12 mouse cellular contexts compared by ENCODE assay signal in genomic region chr6:90731327-90731726, GRCm38 (mm10).
DNase-seq lines count a peak whose midpoint lies in the region; ATAC-seq lines count a peak whose summit lies in the region.
"Had no signal": no experiment of that assay in that cellular context is flagged by ENCODE, and none has a peak within 500 bp of the region (broad histone marks: within the 10 kb centered on the region; RNA-seq: fewer than 3 reads in every experiment).

No protein-coding gene starts in this region.

- H3K27ac ChIP-seq in heart, embryonic 12.5 days (ENCODE audit: poor library complexity, severe bottlenecking) = peak overlapping the region; percentile 55
- H3K27ac ChIP-seq: midbrain, embryonic 15.5 days had no signal

- H3K9me3 ChIP-seq in heart, embryonic 12.5 days (replicated peaks) = no peaks in the 10 kb centered on the region
- H3K9me3 ChIP-seq: midbrain, embryonic 15.5 days had no signal

- H3K4me2 ChIP-seq in heart, embryonic 12.5 days = peak overlapping the region; percentile 4; the same call in 1 of the 2 replicates
- H3K4me2 ChIP-seq: midbrain, embryonic 15.5 days had no signal

- H3K9ac ChIP-seq in heart, embryonic 12.5 days = peak overlapping the region; percentile 28; the same call in 1 of the 2 replicates
- H3K9ac ChIP-seq: midbrain, embryonic 15.5 days had no signal

- peak; percentile 98 for DNase-seq in heart, adult 11 months
- no peak for DNase-seq in heart, postnatal 25 days (ENCODE audit: low spot score)
- DNase-seq in 3T3-L1 (ENCODE audit: low read depth, low spot score) = peak; percentile 74
- peak; percentile 81 for DNase-seq in kidney, postnatal 14 days
- no peak for DNase-seq in layer of hippocampus, postnatal 10 days (ENCODE audit: low spot score in 2 of 2)
- DNase-seq in left cerebral cortex, adult 18-20 months (ENCODE audit: low spot score in 2 of 2) = no peak
- DNase-seq: layer of hippocampus, postnatal 36 days; lung, adult 2 months; right cerebral cortex, adult 18-20 months had no signal

- no peaks in the 10 kb centered on the region for H3K36me3 ChIP-seq in heart, embryonic 12.5 days
- H3K36me3 ChIP-seq: midbrain, embryonic 15.5 days had no signal

- ATAC-seq in heart, embryonic 12.5 days (ENCODE audit: insufficient number of reproducible peaks, low FRiP score) = no peak
- ATAC-seq in erythroblast, adult 5-6 weeks (replicated peaks; ENCODE audit: low FRiP score, poor library complexity, severe bottlenecking) = no peak
- ATAC-seq: midbrain, embryonic 15.5 days had no signal

- no peaks in the 10 kb centered on the region for H3K27me3 ChIP-seq in heart, embryonic 12.5 days (replicated peaks)
- H3K27me3 ChIP-seq: midbrain, embryonic 15.5 days had no signal

- no peak overlapping the region for H3K4me3 ChIP-seq in heart, embryonic 12.5 days
- H3K4me3 ChIP-seq: midbrain, embryonic 15.5 days had no signal

- intact Hi-C loops in heart, postnatal 25 days (cut with DNase I) = no loop called here

- H3K4me1 ChIP-seq in heart, embryonic 12.5 days (replicated peaks) = peaks cover 72% of the 10 kb centered on the region

- WGBS in heart, embryonic 12.5 days = 18% methylated on average over 4 of the region's 4 CpGs

Comparison
In these comparisons a context has a peak if more than half of its experiments do, and no peak if none do; other contexts are left out.
1. DNase-seq: peak in heart, adult 11 months (single experiment), 3T3-L1 (single experiment) and kidney, postnatal 14 days (single experiment); none in heart, postnatal 25 days (single experiment), layer of hippocampus, postnatal 10 days (0 of 2) and left cerebral cortex, adult 18-20 months (0 of 2).